Mouse (Mus musculus) adrenal gland, postnatal 10 days (tissue): ENCODE data around the gene Gm5148. TPM values are rescaled to one million over a fixed set of nuclear protein-coding genes. Genes with fewer than 3 reads are reported as not detected.
A peak's percentile ranks its signal among the peaks of the same experiment; 100 is the strongest.

Experiments
- DNase-seq: peaks from one replicate; pipeline ENCODE4 v3.0.0; 2021; ENCODE audit warnings: mixed read lengths
- total RNA-seq, 2 experiments: library from RNA; stranded (reverse); gene quantifications; 2 replicates each; pipeline ENCODE4 v1.2.3; 2021

Gm5148 gene
- total RNA-seq, 2 experiments from 2014 or later, result 0.39 to 1.1 TPM

DNA sequence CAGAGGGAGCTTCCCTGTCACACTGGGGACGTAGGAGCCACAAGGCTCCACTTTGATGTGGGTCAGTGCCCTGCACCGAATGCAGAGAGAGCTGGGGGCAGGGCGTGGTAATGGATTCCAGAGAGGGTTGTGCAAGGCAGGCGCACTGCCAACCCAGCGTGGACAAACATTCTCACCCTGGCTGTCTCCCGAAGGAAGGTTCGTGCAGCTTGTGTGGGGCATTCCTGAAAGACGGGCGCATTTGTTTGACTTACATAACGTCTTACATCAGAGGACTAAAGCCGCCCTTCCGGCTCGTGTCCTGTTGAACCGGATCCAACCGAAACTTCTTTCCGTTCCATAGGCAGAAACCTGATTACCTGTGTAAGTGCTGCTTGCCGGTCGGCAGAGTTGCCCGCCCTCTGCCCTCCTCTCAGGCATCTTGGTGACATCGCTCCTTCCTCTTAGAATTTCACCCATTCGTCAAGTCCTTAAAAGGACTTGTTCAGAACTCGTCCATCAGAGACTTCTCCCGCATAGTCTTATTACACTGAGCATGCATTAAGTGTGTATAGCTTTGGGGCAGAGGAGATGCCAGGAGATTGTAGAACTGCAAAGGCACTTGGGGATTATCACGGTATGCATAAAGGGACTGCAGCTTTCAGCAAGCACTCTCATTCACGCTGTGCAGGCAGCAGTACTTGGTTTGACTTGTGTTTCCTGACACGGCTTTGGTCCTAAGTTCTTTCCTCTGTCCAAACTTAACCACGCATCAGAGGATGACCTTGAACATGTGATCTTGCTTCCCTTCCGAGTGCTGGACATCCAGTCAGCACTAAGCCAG, 36.9 kb downstream of the Gm5148 start:
- peak; percentile 74 for DNase-seq

DNA sequence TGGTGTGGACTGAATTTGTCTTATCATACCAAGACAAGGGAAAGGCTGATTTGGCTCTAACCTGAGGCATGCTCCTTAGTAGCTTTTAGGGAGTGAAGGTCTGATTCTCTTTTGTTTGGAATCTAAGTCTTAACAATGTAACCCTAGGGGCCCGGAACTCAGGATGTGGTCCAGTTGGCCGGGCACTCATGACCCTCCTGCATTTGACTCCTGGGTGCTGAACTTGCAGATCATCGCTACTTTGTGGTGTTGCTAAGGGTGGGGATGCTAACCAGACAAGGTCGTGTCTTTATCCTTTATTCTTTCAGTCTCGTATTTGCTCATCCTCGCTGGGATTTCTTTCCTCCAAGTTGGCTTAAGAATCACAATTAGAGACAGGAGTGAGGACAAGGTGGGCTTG, 37.5 kb downstream of the Gm5148 start:
- DNase-seq, result no peak

GRCm38 (mm10) chr3:37686219-37686618, 38.1 kb downstream of the Gm5148 start:
- DNase-seq, result no peak

DNA sequence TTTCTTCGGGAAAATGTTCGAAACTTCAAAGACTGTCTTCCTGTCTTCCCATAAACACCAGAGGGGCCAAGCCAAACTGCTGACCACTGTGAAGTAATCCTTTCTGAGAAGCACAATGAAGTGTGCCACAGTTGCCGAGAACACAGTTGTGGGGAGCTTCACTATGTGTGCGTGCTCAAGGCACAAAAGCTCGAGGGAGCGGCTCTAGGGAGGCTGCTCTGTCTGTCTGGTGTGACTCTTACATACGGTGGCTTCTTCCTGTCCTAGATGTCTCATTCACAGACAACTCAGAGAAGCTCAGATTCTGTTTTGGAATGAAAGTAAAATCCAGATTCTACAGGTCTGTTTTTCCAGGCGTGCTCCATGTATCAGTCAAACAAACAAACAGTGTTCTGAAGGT, 48.0 kb downstream of the Gm5148 start:
- no peak for DNase-seq

DNA sequence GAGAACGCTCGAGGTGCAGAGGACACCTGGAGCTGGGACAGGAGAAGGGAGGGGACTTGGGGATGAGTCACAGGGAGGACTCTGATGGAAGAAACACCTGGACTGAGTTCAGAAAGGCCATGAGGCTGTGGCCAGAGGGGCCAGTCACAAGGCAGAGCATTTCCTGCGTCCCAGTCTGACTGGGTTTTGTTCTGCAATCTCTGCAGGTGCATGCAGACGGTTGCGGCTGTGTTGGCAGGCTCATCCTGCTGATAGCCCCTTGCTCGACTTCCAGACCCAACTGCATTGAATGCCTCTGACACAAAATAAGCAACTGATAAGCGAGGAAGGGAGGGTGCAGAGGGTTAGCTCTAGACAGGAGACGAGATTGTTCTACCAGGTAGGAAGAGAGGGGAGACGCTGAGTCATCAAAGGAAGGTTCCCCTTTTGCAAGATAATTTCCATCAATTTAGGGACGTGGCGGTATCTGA, 49.2 kb downstream of the Gm5148 start:
- no peak for DNase-seq

- peak; percentile 19 for DNase-seq
Observed at GRCm38 (mm10) chr3:37673513-37674261, 50.6 kb downstream of the Gm5148 start.

DNA sequence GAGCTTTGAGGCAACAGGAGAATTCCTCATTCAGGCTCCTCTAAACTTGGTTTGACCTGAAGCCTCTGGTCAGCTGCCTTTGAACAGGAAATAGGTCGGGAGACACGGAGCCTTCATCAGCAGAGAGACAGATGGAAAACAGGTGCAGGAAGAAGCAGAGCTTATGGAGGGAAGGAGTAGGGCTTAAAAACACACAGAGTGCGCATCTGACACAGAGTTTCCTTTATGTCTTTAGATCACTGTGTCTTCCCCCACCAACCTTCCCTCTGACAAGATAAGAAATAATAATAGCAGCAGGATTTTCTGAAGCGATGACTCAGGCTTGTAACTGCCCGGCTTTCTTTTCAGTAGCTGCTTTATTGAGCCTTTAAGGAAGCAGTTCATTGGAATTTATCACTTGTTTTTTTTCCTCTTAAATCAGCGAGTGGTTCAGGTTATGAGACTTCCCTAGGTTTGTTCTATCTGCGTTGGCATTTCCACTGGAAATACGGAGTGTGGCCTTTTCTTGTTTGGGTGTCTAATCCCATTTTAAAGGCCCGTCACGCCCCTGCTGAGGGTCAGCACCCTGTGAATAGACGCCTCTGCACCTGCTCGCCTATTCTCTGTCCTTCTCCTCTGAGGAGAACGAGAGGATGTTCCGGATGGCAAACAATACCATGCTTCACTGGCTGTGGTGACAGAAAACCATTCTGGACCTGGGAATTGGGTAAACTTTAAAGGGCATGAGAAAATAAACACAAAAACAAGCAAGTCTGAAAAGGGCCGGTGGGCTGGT, 51.8 kb downstream of the Gm5148 start:
- peak; percentile 9 for DNase-seq

DNA sequence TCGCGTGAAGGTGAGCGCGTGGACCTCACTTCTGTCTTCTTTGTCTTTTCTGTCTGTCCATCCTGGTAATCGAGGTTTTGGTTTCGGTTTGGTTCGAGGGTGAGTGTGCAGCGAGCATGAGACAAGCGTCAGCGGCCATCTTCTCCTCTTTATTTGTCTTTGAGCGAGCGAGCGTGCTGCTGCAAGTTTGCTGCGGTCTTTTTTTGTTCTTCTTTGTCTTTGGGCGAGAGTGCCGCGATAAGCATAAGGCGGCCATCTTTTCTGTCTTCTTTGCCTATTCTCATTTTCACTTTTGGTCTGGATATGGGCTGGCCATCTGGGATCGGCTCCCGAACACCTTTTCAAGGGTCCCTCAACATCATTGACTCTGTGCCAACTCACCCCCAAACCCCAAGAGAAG, 55.2 kb downstream of the Gm5148 start:
- DNase-seq, result no peak

- no peak for DNase-seq
Observed at GRCm38 (mm10) chr3:37668652-37669051, 55.6 kb downstream of the Gm5148 start.

- no peak for DNase-seq
Observed at GRCm38 (mm10) chr3:37667736-37668135, 56.6 kb downstream of the Gm5148 start.

GRCm38 (mm10) chr3:37667119-37667467, 57.2 kb downstream of the Gm5148 start:
- no peak for DNase-seq

DNA sequence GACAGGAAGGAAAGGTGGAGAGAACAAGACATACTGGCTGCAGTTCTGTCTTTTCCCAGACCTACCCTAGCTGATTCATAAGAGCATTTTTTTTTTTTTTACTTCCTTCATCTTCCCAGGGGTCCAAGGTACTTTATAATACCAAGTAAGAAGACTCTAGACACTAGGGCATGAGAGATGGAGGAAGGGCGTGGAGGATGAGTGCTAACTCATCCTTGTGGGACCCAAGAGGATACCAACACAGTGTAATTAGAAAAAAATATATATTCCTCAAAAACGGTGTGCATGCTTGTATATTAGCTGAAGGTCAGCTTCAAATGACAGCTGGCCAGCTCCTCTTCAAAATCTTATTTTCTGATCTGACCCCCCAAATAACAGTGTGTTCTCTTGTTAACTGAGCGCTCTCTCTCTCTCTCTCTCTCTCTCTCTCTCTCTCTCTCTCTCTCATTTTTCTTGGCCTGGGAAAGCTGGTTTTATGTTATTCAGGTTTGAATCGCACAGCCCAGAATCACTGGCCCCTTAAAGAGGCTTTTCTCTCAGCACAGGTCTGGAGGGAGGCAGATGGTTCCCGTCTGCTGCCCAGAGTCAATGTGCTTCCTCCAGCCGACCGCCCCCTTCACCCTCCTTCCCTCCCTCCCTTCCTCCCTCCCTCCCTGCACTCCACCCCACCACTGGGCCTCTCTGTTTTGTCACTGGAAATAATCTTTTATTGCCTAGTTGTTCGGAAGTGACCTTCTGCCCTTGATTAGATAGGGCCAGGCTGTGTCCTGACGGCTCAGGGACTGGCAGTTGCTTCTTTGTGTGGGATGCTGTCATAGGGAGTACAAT, 57.8 kb downstream of the Gm5148 start:
- DNase-seq, result peak; percentile 32

Other genes with a start within 250 kb of the Gm5148 start
- 10 to 100 TPM; 25.1 to 30.2 TPM for gene Spry1, start 84.5 kb downstream of the Gm5148 start, total RNA-seq